Mouse (Mus musculus) kidney, postnatal 0 days (tissue): ENCODE data around the gene Fcrls. TPM values are rescaled to one million over a fixed set of nuclear protein-coding genes. Genes with fewer than 3 reads are reported as not detected.

ENCODE experiments used
- ATAC-seq: fragments of 200-750 bp; cut with Nextera tagmentation; replicated peaks from 2 replicates; pipeline ENCODE4 v1.8.0; 2017; ENCODE audit warnings: low read depth, moderate number of reproducible peaks, moderate TSS enrichment, moderate library complexity; ENCODE audit not compliant: low FRiP score
- DNase-seq: peaks from one replicate; pipeline ENCODE4 v3.0.0-alpha.2; 2016; ENCODE audit warnings: low spot score
- H3K27ac ChIP-seq: fragments of 300-500 bp; sonication (generic); 2 replicates; pipeline ENCODE4 v1.5.1; 2014; ENCODE audit warnings: mild to moderate bottlenecking
- H3K27me3 ChIP-seq: fragments of 300-500 bp; sonication (generic); 2 replicates; pipeline ENCODE4 v1.6.1; 2014; ENCODE audit warnings: low read length, mixed read lengths; ENCODE audit not compliant: insufficient read depth
- H3K36me3 ChIP-seq: fragments of 300-500 bp; sonication (generic); 2 replicates; pipeline ENCODE4 v1.6.1; 2014; ENCODE audit warnings: low read length, mixed read lengths; ENCODE audit not compliant: insufficient read depth
- H3K4me1 ChIP-seq: fragments of 300-500 bp; sonication (generic); replicated peaks from 2 replicates; pipeline ENCODE4 v1.6.1; 2014; ENCODE audit warnings: antibody characterized with exemption, low read length, mixed read lengths; ENCODE audit not compliant: insufficient read depth
- H3K4me2 ChIP-seq: fragments of 300-500 bp; sonication (generic); 2 replicates; pipeline ENCODE4 v1.6.1; 2014; ENCODE audit warnings: mild to moderate bottlenecking, low read length, moderate library complexity, mixed read lengths
- H3K4me3 ChIP-seq: fragments of 300-500 bp; sonication (generic); replicated peaks from 2 replicates; pipeline ENCODE4 v1.5.1; 2014; ENCODE audit warnings: low read depth, low read length
- H3K9ac ChIP-seq: fragments of 300-500 bp; sonication (generic); 2 replicates; pipeline ENCODE4 v1.6.1; 2014; ENCODE audit warnings: low read depth, low read length
- H3K9me3 ChIP-seq: fragments of 300-500 bp; sonication (generic); replicated peaks from 2 replicates; pipeline ENCODE4 v1.6.1; 2016; ENCODE audit warnings: low read length, inconsistent platforms, mixed read lengths
- CTCF ChIP-seq: IDR thresholded peaks from 2 replicates; pipeline ENCODE4 v1.5.1; 2016; ENCODE audit warnings: antibody characterized with exemption, low read depth, mild to moderate bottlenecking, moderate library complexity
- WGBS: fragments of 180-500 bp; shearing (Covaris S2); extraction: QIAGEN DNeasy Blood & Tissue Kit; methylation state at CpG from one replicate; pipeline ENCODE4 v1.1.7; 2014; 5-methylcytosine and 5-hydroxymethylcytosine counted together
- polyA plus RNA-seq: library from polyadenylated mRNA; unstranded; fragments of >200 nt; fragmentation: Nextera tagmentation; extraction: Ambion mirVana; gene quantifications from 2 replicates; pipeline ENCODE4 v1.2.1, GENCODE M21; 2015

Fcrls gene
- polyA plus RNA-seq: 4.6 and 5.7 TPM in 2 replicates

- WGBS: 85% methylated on average over 7 of the region's 7 CpGs
- Histone ChIP-seq H3K4me2 (no peak within 1 kb of the TSS), H3K27me3 (no peaks in the 10 kb centered on the region), H3K9ac (no peak within 1 kb of the TSS), H3K36me3 (no peaks in the 10 kb centered on the region), H3K4me1 (no peaks in the 10 kb centered on the region), H3K9me3 (no peaks in the 10 kb centered on the region), H3K4me3 (no peak within 1 kb of the TSS), H3K27ac (no peak within 1 kb of the TSS)
- no peak for ATAC-seq
- TF ChIP-seq CTCF: no peak
- DNase-seq: no peak
These were observed at the start of gene Fcrls for GRCm38 (mm10) chr3:87263436-87263835. TSS of gene Fcrls (minus strand) at chr3:87263738.

GRCm38 (mm10) chr3:87309922-87310321 is 46.4 kb upstream of the Fcrls start:
- H3K27ac ChIP-seq: no peak overlapping the region
- no peak overlapping the region for H3K4me2 ChIP-seq

GRCm38 (mm10) chr3:87299901-87300300 is 36.4 kb upstream of the Fcrls start:
- H3K9ac ChIP-seq: no peak overlapping the region
- TF ChIP-seq CTCF: no peak
- H3K9me3 ChIP-seq: no peaks in the 10 kb centered on the region
- no peak for ATAC-seq
- no peak for DNase-seq
- H3K4me2 ChIP-seq: no peak overlapping the region
- H3K27ac ChIP-seq: no peak overlapping the region
- H3K4me1 ChIP-seq: no peaks in the 10 kb centered on the region
- no peaks in the 10 kb centered on the region for H3K27me3 ChIP-seq
- no peak overlapping the region for H3K4me3 ChIP-seq
- H3K36me3 ChIP-seq: no peaks in the 10 kb centered on the region
- WGBS: 71% methylated on average over 5 of the region's 5 CpGs

More at GRCm38 (mm10) chr3:87309922-87310321, 46.4 kb upstream of the Fcrls start:
- no peak for ATAC-seq
- H3K4me3 ChIP-seq: no peak overlapping the region
- H3K9me3 ChIP-seq: no peaks in the 10 kb centered on the region
- H3K4me1 ChIP-seq: no peaks in the 10 kb centered on the region
- H3K36me3 ChIP-seq: no peaks in the 10 kb centered on the region
- H3K27me3 ChIP-seq: no peaks in the 10 kb centered on the region
- WGBS: 55% methylated on average over 2 of the region's 2 CpGs
- H3K9ac ChIP-seq: no peak overlapping the region
- peak; percentile 45 for DNase-seq
- TF ChIP-seq CTCF: peak; percentile 56

- H3K4me2 ChIP-seq: no peak overlapping the region
- ATAC-seq: no peak
- WGBS: 68% methylated on average over 2 of the region's 2 CpGs
- no peak overlapping the region for H3K27ac ChIP-seq
- H3K27me3 ChIP-seq: no peaks in the 10 kb centered on the region
- no peaks in the 10 kb centered on the region for H3K36me3 ChIP-seq
- H3K4me1 ChIP-seq: no peaks in the 10 kb centered on the region
- H3K9ac ChIP-seq: no peak overlapping the region
- no peak for TF ChIP-seq CTCF
- DNase-seq: no peak
- no peak overlapping the region for H3K4me3 ChIP-seq
- H3K9me3 ChIP-seq: no peaks in the 10 kb centered on the region
These were observed 10.8 kb upstream of the Fcrls start for GRCm38 (mm10) chr3:87274372-87274771.

- no peak overlapping the region for H3K27ac ChIP-seq
- no peaks in the 10 kb centered on the region for H3K36me3 ChIP-seq
- no peaks in the 10 kb centered on the region for H3K27me3 ChIP-seq
- no peak overlapping the region for H3K4me3 ChIP-seq
- DNase-seq (no peak), ATAC-seq (no peak)
- TF ChIP-seq CTCF: no peak
- WGBS: 77% methylated on average over 5 of the region's 5 CpGs
- no peak overlapping the region for H3K4me2 ChIP-seq
- no peaks in the 10 kb centered on the region for H3K4me1 ChIP-seq
- no peak overlapping the region for H3K9ac ChIP-seq
- no peaks in the 10 kb centered on the region for H3K9me3 ChIP-seq
These were observed 3.0 kb upstream of the Fcrls start for GRCm38 (mm10) chr3:87266581-87266980.

- Histone ChIP-seq H3K27me3 (no peaks in the 10 kb centered on the region), H3K9ac (no peak overlapping the region), H3K9me3 (no peaks in the 10 kb centered on the region), H3K4me1 (no peaks in the 10 kb centered on the region), H3K36me3 (no peaks in the 10 kb centered on the region), H3K4me2 (no peak overlapping the region), H3K27ac (no peak overlapping the region), H3K4me3 (no peak overlapping the region)
- ATAC-seq (no peak), DNase-seq (no peak)
- TF ChIP-seq CTCF: no peak
- 86% methylated on average over 10 of the region's 10 CpGs for WGBS
These were observed 8.3 kb downstream of the Fcrls start for GRCm38 (mm10) chr3:87255239-87255638.

GRCm38 (mm10) chr3:87249571-87249970 is 14.0 kb downstream of the Fcrls start:
- 76% methylated on average over 6 of the region's 6 CpGs for WGBS
- Histone ChIP-seq H3K9ac (no peak overlapping the region), H3K9me3 (no peaks in the 10 kb centered on the region), H3K27me3 (no peaks in the 10 kb centered on the region), H3K4me2 (no peak overlapping the region), H3K36me3 (no peaks in the 10 kb centered on the region), H3K4me1 (no peaks in the 10 kb centered on the region), H3K4me3 (no peak overlapping the region), H3K27ac (no peak overlapping the region)
- TF ChIP-seq CTCF: no peak
- no peak for ATAC-seq
- DNase-seq: no peak
